9 mouse cellular contexts compared by ENCODE assay signal in genomic region chr14:21523234-21523633, GRCm38 (mm10). TPM values are rescaled to one million over a fixed set of nuclear protein-coding genes. Genes with fewer than 3 reads are reported as not detected.
DNase-seq lines count a peak whose midpoint lies in the region; ATAC-seq and TF ChIP-seq lines count a peak whose summit lies in the region.
"Had no signal": no experiment of that assay in that cellular context is flagged by ENCODE, and none has a peak within 500 bp of the region (broad histone marks: within the 10 kb centered on the region; RNA-seq: fewer than 3 reads in every experiment).

No protein-coding gene starts in this region.

- no peak for TF ChIP-seq POLR2A in thymus, adult 2 months (IDR thresholded peaks at IDR 0.05; ENCODE audit: control insufficient read depth, extremely low read depth, insufficient read depth, low read length, poor library complexity)

- intact Hi-C loops in gastrocnemius, adult 2 months (cut with DNase I) = loop anchor here (5.0 kb wide), 1 partner anchor 34 kb away; no protein-coding TSS in a partner anchor

- no peaks in the 10 kb centered on the region for H3K27me3 ChIP-seq in limb, embryonic 12.5 days
- no peaks in the 10 kb centered on the region for H3K27me3 ChIP-seq in thymus, adult 2 months (ENCODE audit: control insufficient read depth, insufficient read depth, low read length)
- no peaks in the 10 kb centered on the region for H3K27me3 ChIP-seq in midbrain, embryonic 11.5 days (ENCODE audit: control insufficient read depth, insufficient read depth, low read length)

- DNase-seq in gastrocnemius, adult 2 months = peak; percentile 33
- no peak for DNase-seq in gastrocnemius, adult 8-10 months (ENCODE audit: low spot score in 2 of 2)
- peak; percentile 4 to 6 for DNase-seq in spleen, postnatal 36 days (ENCODE audit: low spot score in 2 of 2)
- DNase-seq in spleen, postnatal 14 days (ENCODE audit: low spot score in 2 of 2) = no peak
- DNase-seq in thymus, adult 2 months = peak; percentile 48
- DNase-seq in midbrain, embryonic 11.5 days (ENCODE audit: low spot score, missing footprints) = no peak
- no peak for DNase-seq in spleen, adult 12 weeks (ENCODE audit: low spot score)

- 31% methylated on average over 9 of the region's 9 CpGs for WGBS in limb, embryonic 12.5 days
- WGBS in thymus, adult 2 months = 37% methylated on average over 9 of the region's 9 CpGs
- WGBS in midbrain, embryonic 11.5 days = 70% methylated on average over 9 of the region's 9 CpGs

- H3K27ac ChIP-seq in gastrocnemius, adult 2 months = peak overlapping the region; percentile 83
- peak overlapping the region; percentile 60 for H3K27ac ChIP-seq in limb, embryonic 12.5 days
- no peak overlapping the region for H3K27ac ChIP-seq in thymus, adult 2 months (ENCODE audit: control insufficient read depth, insufficient read depth, low read length)
- H3K27ac ChIP-seq in midbrain, embryonic 11.5 days (ENCODE audit: low read depth, low read length) = no peak overlapping the region
- H3K27ac ChIP-seq: macrophage had no signal

- no peak overlapping the region for H3K9ac ChIP-seq in limb, embryonic 12.5 days (replicated peaks)
- H3K9ac ChIP-seq in midbrain, embryonic 11.5 days (ENCODE audit: low read length) = no peak overlapping the region

- ATAC-seq in limb, embryonic 12.5 days (ENCODE audit: insufficient number of reproducible peaks, insufficient read depth, low FRiP score, low TSS enrichment, low read depth) = no peak
- no peak for ATAC-seq in midbrain, embryonic 11.5 days (ENCODE audit: low FRiP score)

- no peak for TF ChIP-seq CTCF in gastrocnemius, adult 2 months (IDR thresholded peaks at IDR 0.05)
- TF ChIP-seq CTCF in thymus, adult 2 months (IDR thresholded peaks at IDR 0.05; ENCODE audit: borderline replicate concordance, control insufficient read depth, extremely low read depth, insufficient read depth, low read length, poor library complexity) = 0 out of 2 replicates have a peak, but pooled peaks have one; percentile 15

- H3K36me3 ChIP-seq in limb, embryonic 12.5 days = peaks cover 20% of the 10 kb centered on the region
- H3K36me3 ChIP-seq in thymus, adult 2 months (ENCODE audit: control insufficient read depth, insufficient read depth, low read length) = 0 out of 2 replicates have a peak, but pooled peaks cover 3% of the 10 kb centered on the region
- no peaks in the 10 kb centered on the region for H3K36me3 ChIP-seq in midbrain, embryonic 11.5 days (ENCODE audit: control insufficient read depth, insufficient read depth, low read length)

- H3K4me1 ChIP-seq in limb, embryonic 12.5 days (replicated peaks) = peaks cover 59% of the 10 kb centered on the region
- H3K4me1 ChIP-seq in thymus, adult 2 months (replicated peaks; ENCODE audit: control insufficient read depth, insufficient read depth, low read length) = peaks cover 13% of the 10 kb centered on the region
- peaks cover 20% of the 10 kb centered on the region for H3K4me1 ChIP-seq in midbrain, embryonic 11.5 days (ENCODE audit: control insufficient read depth, insufficient read depth, low read length)

- no peak overlapping the region for H3K4me2 ChIP-seq in limb, embryonic 12.5 days
- H3K4me2 ChIP-seq in midbrain, embryonic 11.5 days = no peak overlapping the region

- no peaks in the 10 kb centered on the region for H3K9me3 ChIP-seq in limb, embryonic 12.5 days
- H3K9me3 ChIP-seq in midbrain, embryonic 11.5 days (ENCODE audit: control insufficient read depth, low read length) = no peaks in the 10 kb centered on the region

- H3K4me3 ChIP-seq in gastrocnemius, adult 2 months = peak overlapping the region; percentile 38
- no peak overlapping the region for H3K4me3 ChIP-seq in limb, embryonic 12.5 days (replicated peaks)
- no peak overlapping the region for H3K4me3 ChIP-seq in thymus, adult 2 months (ENCODE audit: control insufficient read depth, insufficient read depth, low read length)
- H3K4me3 ChIP-seq in midbrain, embryonic 11.5 days (ENCODE audit: low read depth, low read length) = no peak overlapping the region

RNA-seq across cellular contexts. Expression of gene Kat6b, which starts 42.0 kb away (rescaled TPM):
- 10 to 100 TPM; 22.2 to 26.0 TPM for total RNA-seq in gastrocnemius, adult 2 months (2021)
- 10 to 100 TPM; 18.5 to 22.6 (median 20.8) TPM for total RNA-seq in gastrocnemius, adult 8-10 months (2022)
- 30.9 and 31.3 TPM in 2 replicates for polyA plus RNA-seq in limb, embryonic 12.5 days (2016; fragmentation: Nextera tagmentation; extraction: Ambion mirVana)
- polyA plus RNA-seq in thymus, adult 2 months (2012; rRNA removed) = 16.6 and 19.8 TPM in 2 replicates
- 13.5 and 16.3 TPM in 2 replicates for polyA plus RNA-seq in midbrain, embryonic 11.5 days (2014; fragmentation: Nextera tagmentation; extraction: Ambion mirVana)

Comparison
In these comparisons a context has a peak if more than half of its experiments do, and no peak if none do; other contexts are left out.
1. DNase-seq: peak in gastrocnemius, adult 2 months (single experiment), spleen, postnatal 36 days (2 of 2) and thymus, adult 2 months (single experiment); none in gastrocnemius, adult 8-10 months (0 of 2), spleen, postnatal 14 days (0 of 2), midbrain, embryonic 11.5 days (single experiment) and spleen, adult 12 weeks (single experiment).
2. H3K27ac ChIP-seq: peak in gastrocnemius, adult 2 months (single experiment) and limb, embryonic 12.5 days (single experiment); none in thymus, adult 2 months (single experiment) and midbrain, embryonic 11.5 days (single experiment).